Mouse (Mus musculus): Measurements from ENCODE around the gene Polg. TPM values are rescaled to one million over a fixed set of nuclear protein-coding genes. Genes with fewer than 3 reads are reported as not detected.

The Polg gene
- polyA plus RNA-seq, 1 experiment from 2014 or later: 19.1 TPM

DNA sequence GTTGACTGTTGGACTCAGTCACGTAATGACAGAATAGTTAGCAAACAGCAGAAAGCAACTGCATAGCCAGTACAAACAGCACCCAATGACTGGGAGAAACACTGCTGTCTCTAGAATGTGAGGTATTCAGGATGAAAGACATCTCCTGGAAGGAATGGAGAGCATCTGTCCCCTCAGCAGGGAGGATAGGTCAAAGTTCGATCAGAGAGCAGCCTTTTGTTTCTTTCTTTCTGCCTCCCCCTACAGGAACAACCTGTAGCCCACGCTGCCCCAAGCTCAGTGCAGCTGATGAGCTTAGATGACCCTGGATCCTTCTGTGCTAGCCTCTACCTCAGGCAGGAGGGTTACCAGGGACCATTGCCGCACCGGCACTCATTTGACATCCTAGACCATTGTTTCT is 37.9 kb downstream of the Polg start:
- Histone ChIP-seq H3K4me1 (ENCODE audit: insufficient read depth) (no peaks in the 10 kb centered on the region), H3K9me3 (ENCODE audit: low read length) (no peaks in the 10 kb centered on the region), H3K4me2 (ENCODE audit: low read depth, low read length) (no peak overlapping the region), H3K27me3 (ENCODE audit: insufficient read depth, low read length) (no peaks in the 10 kb centered on the region), H3K4me3 (ENCODE audit: low read depth, low read length) (no peak overlapping the region), H3K27ac (ENCODE audit: low read depth) (no peak overlapping the region), H3K36me3 (replicated peaks; ENCODE audit: insufficient read depth, low read length) (no peaks in the 10 kb centered on the region; the same call in 1 of the 2 replicates), H3K9ac (replicated peaks) (no peak overlapping the region)
- DNase-seq: no peak
- 61% methylated on average over 5 of the region's 5 CpGs for WGBS (ENCODE audit: insufficient replicate concordance)
- ATAC-seq: no peak
- TF ChIP-seq EP300 (IDR thresholded peaks at IDR 0.05; ENCODE audit: low read depth) (no peak), CTCF (IDR thresholded peaks at IDR 0.05; ENCODE audit: low read depth) (no peak)

- no peak for TF ChIP-seq EP300 (IDR thresholded peaks at IDR 0.05; ENCODE audit: low read depth)
- TF ChIP-seq CTCF (IDR thresholded peaks at IDR 0.05; ENCODE audit: low read depth): no peak
- 84% methylated on average over 10 of the region's 10 CpGs for WGBS (ENCODE audit: insufficient replicate concordance)
These were observed 40.4 kb downstream of the Polg start for GRCm38 (mm10) chr7:79425804-79426203.

DNA sequence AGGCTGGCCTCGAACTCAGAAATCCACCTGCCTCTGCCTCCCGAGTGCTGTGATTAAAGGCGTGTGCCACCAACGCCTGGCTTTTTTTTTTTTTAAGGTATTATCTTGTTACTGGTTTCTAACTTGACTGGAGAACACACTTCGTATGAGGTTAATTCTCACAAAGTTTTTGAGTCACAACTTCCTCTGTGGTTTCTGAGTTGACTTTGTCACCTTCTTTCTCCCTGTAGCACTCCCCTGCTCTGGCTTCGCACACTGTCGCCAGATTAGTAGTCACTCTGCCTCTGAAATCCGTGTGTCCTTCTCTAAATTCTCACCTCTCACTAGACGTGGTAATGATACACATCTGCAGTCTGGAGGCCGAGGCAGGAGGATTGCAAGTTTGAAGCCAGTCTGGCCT is 43.3 kb downstream of the Polg start:
- no peaks in the 10 kb centered on the region; the same call in none of the 2 replicates for H3K36me3 ChIP-seq (replicated peaks; ENCODE audit: insufficient read depth, low read length)
- H3K27ac ChIP-seq (ENCODE audit: low read depth): no peak overlapping the region
- TF ChIP-seq CTCF (IDR thresholded peaks at IDR 0.05; ENCODE audit: low read depth): no peak
- TF ChIP-seq EP300 (IDR thresholded peaks at IDR 0.05; ENCODE audit: low read depth): no peak
- no peaks in the 10 kb centered on the region for H3K9me3 ChIP-seq (ENCODE audit: low read length)
- no peak overlapping the region for H3K4me2 ChIP-seq (ENCODE audit: low read depth, low read length)
- no peak overlapping the region for H3K9ac ChIP-seq (replicated peaks)
- no peaks in the 10 kb centered on the region for H3K4me1 ChIP-seq (ENCODE audit: insufficient read depth)
- DNase-seq (no peak), ATAC-seq (no peak)
- 69% methylated on average over 10 of the region's 10 CpGs for WGBS (ENCODE audit: insufficient replicate concordance)
- no peak overlapping the region for H3K4me3 ChIP-seq (ENCODE audit: low read depth, low read length)
- H3K27me3 ChIP-seq (ENCODE audit: insufficient read depth, low read length): no peaks in the 10 kb centered on the region

More at GRCm38 (mm10) chr7:79425804-79426203, 40.4 kb downstream of the Polg start:
- H3K4me3 ChIP-seq (ENCODE audit: low read depth, low read length): no peak overlapping the region
- H3K9ac ChIP-seq (replicated peaks): no peak overlapping the region
- no peak for ATAC-seq
- no peaks in the 10 kb centered on the region for H3K4me1 ChIP-seq (ENCODE audit: insufficient read depth)
- no peak for DNase-seq
- no peaks in the 10 kb centered on the region for H3K9me3 ChIP-seq (ENCODE audit: low read length)
- no peaks in the 10 kb centered on the region; the same call in 1 of the 2 replicates for H3K36me3 ChIP-seq (replicated peaks; ENCODE audit: insufficient read depth, low read length)
- H3K27me3 ChIP-seq (ENCODE audit: insufficient read depth, low read length): no peaks in the 10 kb centered on the region
- no peak overlapping the region for H3K27ac ChIP-seq (ENCODE audit: low read depth)
- no peak overlapping the region for H3K4me2 ChIP-seq (ENCODE audit: low read depth, low read length)

GRCm38 (mm10) chr7:79419950-79420349 is 46.2 kb downstream of the Polg start:
- no peak for ATAC-seq
- H3K4me3 ChIP-seq (ENCODE audit: low read depth, low read length): no peak overlapping the region
- H3K9me3 ChIP-seq (ENCODE audit: low read length): no peaks in the 10 kb centered on the region
- no peaks in the 10 kb centered on the region; the same call in none of the 2 replicates for H3K36me3 ChIP-seq (replicated peaks; ENCODE audit: insufficient read depth, low read length)
- TF ChIP-seq CTCF (IDR thresholded peaks at IDR 0.05; ENCODE audit: low read depth): no peak
- H3K4me1 ChIP-seq (ENCODE audit: insufficient read depth): no peaks in the 10 kb centered on the region
- 77% methylated on average over 7 of the region's 7 CpGs for WGBS (ENCODE audit: insufficient replicate concordance)
- H3K27ac ChIP-seq (ENCODE audit: low read depth): no peak overlapping the region
- H3K27me3 ChIP-seq (ENCODE audit: insufficient read depth, low read length): no peaks in the 10 kb centered on the region
- no peak for DNase-seq
- H3K4me2 ChIP-seq (ENCODE audit: low read depth, low read length): no peak overlapping the region
- H3K9ac ChIP-seq (replicated peaks): no peak overlapping the region

DNA sequence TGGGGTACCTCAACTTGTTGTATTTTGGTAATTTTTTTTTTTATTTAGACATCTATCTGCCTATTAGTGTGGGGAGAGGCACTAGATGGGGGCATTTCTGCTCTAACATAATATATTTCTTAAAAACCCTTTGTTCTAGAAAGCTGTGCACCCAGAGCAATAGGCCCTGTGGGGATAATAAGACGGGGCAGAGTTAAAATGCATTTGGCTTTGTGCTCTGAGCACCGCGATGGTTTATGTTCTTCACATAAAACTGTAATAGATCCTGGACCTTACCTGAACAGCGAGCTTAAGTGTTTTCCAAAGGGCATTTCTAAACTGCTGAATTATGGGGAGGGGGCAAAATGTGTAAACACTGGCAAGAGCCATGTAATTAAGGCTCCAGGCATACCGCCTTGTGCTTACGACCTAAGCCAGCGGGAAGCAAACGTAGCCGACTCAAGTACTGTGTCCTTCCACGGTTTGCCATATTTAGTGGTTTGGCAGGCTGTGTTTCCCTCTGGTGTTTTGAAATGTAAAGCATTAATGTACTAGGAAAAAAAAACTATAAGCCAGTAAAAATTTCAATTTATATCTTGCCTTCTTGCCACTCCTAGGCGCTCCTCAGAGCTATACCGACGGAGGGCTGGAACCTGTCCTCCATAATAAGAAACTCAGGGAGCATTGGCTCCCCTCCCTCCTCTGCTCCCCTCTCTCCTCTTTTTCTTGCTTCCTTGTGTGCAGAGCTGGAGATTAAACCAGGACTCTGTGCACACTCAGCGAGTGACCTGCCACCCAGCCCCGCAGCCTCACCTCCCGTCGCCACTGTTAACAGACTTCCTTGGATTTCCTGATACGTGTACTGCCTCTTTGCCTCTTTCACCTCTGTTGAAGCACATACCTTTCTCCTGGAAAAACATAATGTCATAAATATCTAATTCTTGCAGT is 51.5 kb downstream of the Polg start:
- Histone ChIP-seq H3K36me3 (replicated peaks; ENCODE audit: insufficient read depth, low read length) (no peaks in the 10 kb centered on the region), H3K9me3 (ENCODE audit: low read length) (no peaks in the 10 kb centered on the region), H3K9ac (replicated peaks) (no peak overlapping the region), H3K27me3 (ENCODE audit: insufficient read depth, low read length) (no peaks in the 10 kb centered on the region), H3K27ac (ENCODE audit: low read depth) (no peak overlapping the region), H3K4me2 (ENCODE audit: low read depth, low read length) (no peak overlapping the region), H3K4me1 (ENCODE audit: insufficient read depth) (no peaks in the 10 kb centered on the region), H3K4me3 (ENCODE audit: low read depth, low read length) (no peak overlapping the region)
- DNase-seq: no peak
- WGBS (ENCODE audit: insufficient replicate concordance): 91% methylated on average over 18 of the region's 18 CpGs
- no peak for TF ChIP-seq EP300 (IDR thresholded peaks at IDR 0.05; ENCODE audit: low read depth)
- no peak for TF ChIP-seq CTCF (IDR thresholded peaks at IDR 0.05; ENCODE audit: low read depth)
- ATAC-seq: no peak

- H3K4me3 ChIP-seq (ENCODE audit: low read depth, low read length): no peak overlapping the region
- ATAC-seq: no peak
- H3K9me3 ChIP-seq (ENCODE audit: low read length): no peaks in the 10 kb centered on the region
- H3K36me3 ChIP-seq (replicated peaks; ENCODE audit: insufficient read depth, low read length): no peaks in the 10 kb centered on the region; the same call in 1 of the 2 replicates
- H3K27me3 ChIP-seq (ENCODE audit: insufficient read depth, low read length): no peaks in the 10 kb centered on the region
- H3K4me1 ChIP-seq (ENCODE audit: insufficient read depth): no peaks in the 10 kb centered on the region
- TF ChIP-seq CTCF (IDR thresholded peaks at IDR 0.05; ENCODE audit: low read depth) (no peak), EP300 (IDR thresholded peaks at IDR 0.05; ENCODE audit: low read depth) (no peak)
- DNase-seq: no peak
- H3K4me2 ChIP-seq (ENCODE audit: low read depth, low read length): no peak overlapping the region
- H3K9ac ChIP-seq (replicated peaks): no peak overlapping the region
- WGBS (ENCODE audit: insufficient replicate concordance): 77% methylated on average over 3 of the region's 3 CpGs
- H3K27ac ChIP-seq (ENCODE audit: low read depth): no peak overlapping the region
These were observed 65.9 kb downstream of the Polg start for GRCm38 (mm10) chr7:79400296-79400695.

Data from liver, postnatal 0 days (tissue).